Mouse (Mus musculus) CH12.LX (cell line): ENCODE data around the gene Rps6ka2. TPM values are rescaled to one million over a fixed set of nuclear protein-coding genes. Genes with fewer than 3 reads are reported as not detected.

Source experiments
- DNase-seq: peaks from one replicate; pipeline ENCODE4 v3.0.0-alpha.2; 2013; ENCODE audit errors: extremely low read depth
- H3K27ac ChIP-seq: 2 replicates; pipeline ENCODE4 v1.5.1; 2012; ENCODE audit warnings: low read depth, mild to moderate bottlenecking, control low read depth, moderate library complexity; ENCODE audit not compliant: insufficient read depth
- H3K27me3 ChIP-seq: replicated peaks from 2 replicates; pipeline ENCODE3; 2012; ENCODE audit warnings: inconsistent platforms
- H3K36me3 ChIP-seq, 2 experiments: replicated peaks in 1 of 2; 2 replicates each; pipeline versions ENCODE3 to v1.6.1; 2012; ENCODE audit warnings: inconsistent platforms in 1 of 2, low read length in 1 of 2, mild to moderate bottlenecking in 1 of 2, mixed read lengths in 1 of 2, moderate library complexity in 1 of 2; ENCODE audit not compliant: control insufficient read depth in 1 of 2, insufficient read depth in 1 of 2
- H3K4me1 ChIP-seq, 2 experiments: 2 replicates each; pipeline ENCODE4 v1.6.1; 2012; ENCODE audit warnings: inconsistent platforms in 1 of 2, moderate library complexity in 1 of 2; ENCODE audit not compliant: insufficient read depth in 2 of 2, control insufficient read depth in 1 of 2
- H3K4me2 ChIP-seq: 2 replicates; pipeline ENCODE4 v1.6.1; 2012; ENCODE audit warnings: low read depth, mild to moderate bottlenecking, control low read depth; ENCODE audit not compliant: poor library complexity, insufficient read depth, severe bottlenecking
- H3K4me3 ChIP-seq, 3 experiments: fragments of 150-350 bp in 1 of 3; sonication (generic) in 1 of 3; replicated peaks in 1 of 3; 2 replicates each; pipeline versions ENCODE3 to v1.5.1; 2011 to 2012; ENCODE audit warnings: low read depth in 2 of 3, low read length in 2 of 3, mild to moderate bottlenecking in 2 of 3, moderate library complexity in 2 of 3, control low read depth in 1 of 3, improper control_type of control experiment in 1 of 3, inconsistent platforms in 1 of 3, mixed read lengths in 1 of 3; ENCODE audit not compliant: poor library complexity in 1 of 3
- H3K79me2 ChIP-seq: replicated peaks from 2 replicates; pipeline ENCODE4 v1.6.1; 2012; ENCODE audit warnings: mild to moderate bottlenecking, moderate library complexity; ENCODE audit not compliant: control insufficient read depth, poor library complexity, insufficient read depth, severe bottlenecking; ENCODE audit errors: extremely low read depth
- H3K9ac ChIP-seq: 2 replicates; pipeline ENCODE4 v1.6.1; 2012; ENCODE audit warnings: low read depth, mild to moderate bottlenecking, control low read depth, moderate library complexity; ENCODE audit not compliant: insufficient read depth
- H3K9me3 ChIP-seq: replicated peaks from 2 replicates; pipeline ENCODE3; 2012; ENCODE audit warnings: low read length, inconsistent platforms, mixed read lengths
- BHLHE40 ChIP-seq: IDR thresholded peaks from 2 replicates; pipeline ENCODE4 v1.6.1; 2011; ENCODE audit warnings: mild to moderate bottlenecking, low read depth, low read length, improper control_type of control experiment
- CHD2 ChIP-seq: IDR thresholded peaks from 2 replicates; pipeline ENCODE4 v1.6.1; 2011; ENCODE audit warnings: low read length, improper control_type of control experiment
- CTCF ChIP-seq, 2 experiments: IDR thresholded peaks in 1 of 2; conservative IDR thresholded peaks in 1 of 2; 2 replicates each; pipeline ENCODE4 v1.5.1; 2011 to 2012; ENCODE audit warnings: low read depth in 2 of 2, low read length in 2 of 2, improper control_type of control experiment in 1 of 2, inconsistent platforms in 1 of 2, mild to moderate bottlenecking in 1 of 2, moderate library complexity in 1 of 2
- E2F4 ChIP-seq: IDR thresholded peaks from 2 replicates; pipeline ENCODE4 v1.6.1; 2011; ENCODE audit warnings: low read depth, low read length, improper control_type of control experiment; ENCODE audit not compliant: insufficient replicate concordance
- ELF1 ChIP-seq: IDR thresholded peaks from 2 replicates; pipeline ENCODE4 v1.6.1; 2014; ENCODE audit warnings: low read depth, mild to moderate bottlenecking, inconsistent platforms, low read length, improper control_type of control experiment
- HCFC1 ChIP-seq: IDR thresholded peaks from 2 replicates; pipeline ENCODE4 v1.6.1; 2012; ENCODE audit warnings: low read depth, mild to moderate bottlenecking, inconsistent platforms, low read length, improper control_type of control experiment
- IRF4 ChIP-seq: IDR thresholded peaks from 2 replicates; pipeline ENCODE4 v1.6.1; 2014; ENCODE audit warnings: low read depth, mild to moderate bottlenecking, inconsistent platforms, low read length, improper control_type of control experiment
- JUN ChIP-seq: IDR thresholded peaks from 2 replicates; pipeline ENCODE4 v1.6.1; 2011; ENCODE audit warnings: low read depth, mild to moderate bottlenecking, low read length, improper control_type of control experiment, moderate library complexity; ENCODE audit not compliant: insufficient read depth
- JUND ChIP-seq: conservative IDR thresholded peaks from 2 replicates; pipeline ENCODE4 v1.6.1; 2011; ENCODE audit warnings: low read depth, low read length, improper control_type of control experiment
- MAFK ChIP-seq: IDR thresholded peaks from 2 replicates; pipeline ENCODE4 v1.6.1; 2011; ENCODE audit warnings: low read length, improper control_type of control experiment; ENCODE audit not compliant: insufficient replicate concordance
- MAX ChIP-seq: IDR thresholded peaks from 2 replicates; pipeline ENCODE4 v1.6.1; 2011; ENCODE audit warnings: low read length, improper control_type of control experiment
- MAZ ChIP-seq: IDR thresholded peaks from 2 replicates; pipeline ENCODE4 v1.6.1; 2012; ENCODE audit warnings: low read depth, mild to moderate bottlenecking, inconsistent platforms, low read length, improper control_type of control experiment, moderate library complexity
- MYC ChIP-seq: IDR thresholded peaks from 2 replicates; pipeline ENCODE4 v1.6.1; 2011; ENCODE audit warnings: low read depth, mild to moderate bottlenecking, improper control_type of control experiment, low read length
- NELFE ChIP-seq: IDR thresholded peaks from 2 replicates; pipeline ENCODE4 v1.6.1; 2011; ENCODE audit warnings: low read depth, low read length, improper control_type of control experiment
- NRF1 ChIP-seq: IDR thresholded peaks from 2 replicates; pipeline ENCODE4 v1.6.1; 2014; ENCODE audit warnings: low read depth, mild to moderate bottlenecking, inconsistent platforms, low read length, improper control_type of control experiment, moderate library complexity
- POLR2A ChIP-seq: IDR thresholded peaks from 2 replicates; pipeline ENCODE4 v1.6.1; 2011; ENCODE audit warnings: low read depth, mild to moderate bottlenecking, improper control_type of control experiment, low read length
- RCOR1 ChIP-seq: conservative IDR thresholded peaks from 2 replicates; pipeline ENCODE4 v1.6.1; 2012; ENCODE audit warnings: low read depth, mild to moderate bottlenecking, inconsistent platforms, low read length, improper control_type of control experiment
- SIN3A ChIP-seq: IDR thresholded peaks from 2 replicates; pipeline ENCODE4 v1.6.1; 2012; ENCODE audit warnings: low read length, improper control_type of control experiment, inconsistent platforms
- SMC3 ChIP-seq: IDR thresholded peaks from 2 replicates; pipeline ENCODE4 v1.6.1; 2011; ENCODE audit warnings: low read depth, low read length, improper control_type of control experiment
- TCF12 ChIP-seq: IDR thresholded peaks from 2 replicates; pipeline ENCODE4 v1.6.1; 2014; ENCODE audit warnings: low read depth, mild to moderate bottlenecking, inconsistent platforms, low read length, improper control_type of control experiment
- USF2 ChIP-seq: conservative IDR thresholded peaks from 2 replicates; pipeline ENCODE4 v1.6.1; 2011; ENCODE audit warnings: low read depth, low read length, improper control_type of control experiment
- ZC3H11A ChIP-seq: IDR thresholded peaks from 2 replicates; pipeline ENCODE4 v1.6.1; 2012; ENCODE audit warnings: low read depth, mild to moderate bottlenecking, inconsistent platforms, low read length, improper control_type of control experiment
- ZNF384 ChIP-seq: IDR thresholded peaks from 2 replicates; pipeline ENCODE4 v1.6.1; 2012; ENCODE audit warnings: low read depth, low read length, improper control_type of control experiment, inconsistent platforms
- dilution Hi-C: fragments of 300-500 bp; cut with MboI; formaldehyde crosslinking; loops from 2 replicates; pipeline ENCODE4 v1.14.3; 2020; ENCODE audit warnings: low sequenced_read_pairs; ENCODE audit not compliant: extremely low pct_unique_long_range_greater_than_20kb, extremely low pct_ligation_motif_present
- in situ Hi-C: fragments of 300-500 bp; cut with MboI; formaldehyde crosslinking; loops from 3 replicates; pipeline ENCODE4 v1.14.3; 2019; ENCODE audit warnings: low sequenced_read_pairs, low pct_ligation_motif_present, low pct_unique_long_range_greater_than_20kb, mixed read lengths
- polyA plus RNA-seq: library from polyadenylated mRNA; unstranded; fragments of >175 nt; gene quantifications from 2 replicates; pipeline ENCODE4 v1.2.1, GENCODE M21; 2012; ENCODE audit warnings: low read depth; ENCODE audit not compliant: insufficient read length
- total RNA-seq, 2 experiments: library from RNA; depleted of rRNA; stranded (reverse); fragments of 300-350 nt in 1 of 2; fragments of >200 nt in 1 of 2; gene quantifications; 2 replicates each; pipeline ENCODE4 v1.2.3; 2012 to 2014

Gene Rps6ka2
- total and polyA plus RNA-seq, 3 experiments = 0.64 to 1.4 (median 0.91) TPM

DNA sequence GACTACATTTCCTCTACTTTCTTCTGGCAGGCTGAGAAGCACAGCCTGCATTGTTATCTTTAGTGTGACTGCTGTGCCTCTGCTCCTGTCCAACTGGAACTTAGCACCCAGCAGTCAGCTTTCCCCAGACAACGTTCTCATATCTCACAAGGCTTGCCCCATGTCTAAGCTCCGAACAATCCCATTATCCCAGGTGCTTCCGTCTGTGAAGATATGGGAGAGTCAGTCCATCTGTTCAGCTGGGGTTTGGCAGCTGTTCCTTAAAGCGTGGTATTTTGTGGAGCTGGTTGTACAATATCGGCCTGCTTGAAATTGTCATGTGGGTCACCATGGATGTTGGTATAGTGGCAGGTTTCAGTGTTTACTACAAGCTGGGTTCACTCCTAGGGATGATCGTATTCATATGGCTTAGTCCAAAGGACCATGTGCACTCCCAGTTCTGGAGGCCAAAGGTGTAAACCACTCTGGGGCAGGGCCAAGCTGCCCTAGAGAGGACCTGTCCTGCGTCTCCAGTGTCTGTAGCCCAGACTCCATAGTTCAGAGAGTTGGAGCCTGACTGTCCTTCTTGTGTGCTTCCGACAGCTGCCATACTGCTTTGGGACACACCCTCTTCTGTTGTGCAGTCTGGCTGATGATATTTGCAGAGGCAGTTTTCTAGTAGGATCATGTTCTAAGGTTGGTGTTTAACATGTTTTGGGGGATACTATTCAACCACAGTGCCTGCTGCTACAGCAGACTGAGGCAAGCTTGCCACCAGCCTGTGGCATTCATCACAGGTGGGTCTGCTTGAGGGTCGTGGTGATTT is 27.4 kb downstream of the Rps6ka2 start:
- Histone ChIP-seq H3K36me3 (no peaks in the 10 kb centered on the region), H3K27ac (no peak overlapping the region), H3K9ac (no peak overlapping the region), H3K4me3 (no peak overlapping the region), H3K4me2 (no peak overlapping the region), H3K27me3 (no peaks in the 10 kb centered on the region), H3K4me1 (peaks cover 0 to 5% of the 10 kb centered on the region in 2 experiments; a peak in 1 of 4 replicates), H3K9me3 (no peaks in the 10 kb centered on the region), H3K79me2 (no peaks in the 10 kb centered on the region)
- dilution Hi-C loops (no loop called here), in situ Hi-C loops (no loop called here)
- no peak for DNase-seq
- no peak for TF ChIP-seq IRF4
- TF ChIP-seq SIN3A = no peak
- TF ChIP-seq ELF1 = no peak
- no peak for TF ChIP-seq HCFC1
- no peak for TF ChIP-seq RCOR1
- TF ChIP-seq MYC = no peak
- no peak for TF ChIP-seq E2F4
- no peak for TF ChIP-seq NELFE
- TF ChIP-seq NRF1 = no peak

DNA sequence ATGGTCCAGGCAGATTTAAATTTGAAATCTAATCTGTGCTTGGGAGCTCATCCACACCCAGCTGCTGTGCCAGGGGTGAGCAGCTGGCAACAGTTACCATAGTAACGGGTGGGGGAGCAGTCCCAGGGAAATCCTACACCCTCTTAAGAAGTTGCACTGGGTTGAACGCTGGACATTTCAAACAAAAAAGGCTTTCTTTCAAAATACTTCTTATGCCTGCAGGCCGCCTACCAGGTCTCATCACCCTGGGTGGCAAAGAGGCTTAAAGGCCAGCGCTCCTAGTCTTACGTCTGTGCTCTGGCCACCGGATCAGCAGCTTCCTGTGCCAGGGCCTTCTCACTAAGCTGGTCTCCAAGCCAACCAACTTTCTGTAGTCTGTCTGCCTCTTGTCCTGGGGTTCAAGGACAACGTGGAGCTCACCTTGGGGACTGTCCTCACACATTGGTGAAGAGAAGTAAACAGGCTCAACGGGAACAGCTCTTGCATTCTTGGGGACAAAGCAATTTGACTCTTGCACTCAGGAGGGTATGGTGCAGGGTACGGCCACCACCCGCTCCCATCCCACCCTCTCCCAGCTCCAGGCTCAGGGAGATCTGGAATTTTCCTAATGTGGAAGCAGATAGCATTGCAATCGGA is 35.0 kb downstream of the Rps6ka2 start:
- H3K9ac ChIP-seq = no peak overlapping the region
- no peak overlapping the region for H3K4me2 ChIP-seq
- no peaks in the 10 kb centered on the region for H3K79me2 ChIP-seq
- peaks cover 0 to 2% of the 10 kb centered on the region in 2 experiments; a peak in 1 of 4 replicates for H3K4me1 ChIP-seq
- no peak for DNase-seq
- dilution Hi-C loops (no loop called here), in situ Hi-C loops (no loop called here)
- no peaks in the 10 kb centered on the region for H3K9me3 ChIP-seq
- H3K27ac ChIP-seq = no peak overlapping the region
- TF ChIP-seq SMC3 (no peak), E2F4 (no peak), IRF4 (no peak), JUN (no peak), TCF12 (no peak), HCFC1 (no peak), CTCF (conservative IDR thresholded peaks at IDR 0.05 in 1 of 2, IDR thresholded peaks at IDR 0.05 in 1 of 2; ENCODE audit: low read depth in 2 of 2, low read length in 2 of 2) (no peak), POLR2A (no peak), JUND (no peak), MAZ (no peak), SIN3A (no peak), MAX (no peak), BHLHE40 (no peak), MAFK (no peak), USF2 (no peak), ZNF384 (no peak), ZC3H11A (no peak), RCOR1 (no peak), CHD2 (no peak)
- no peaks in the 10 kb centered on the region for H3K27me3 ChIP-seq
- H3K36me3 ChIP-seq = no peaks in the 10 kb centered on the region
- no peak overlapping the region for H3K4me3 ChIP-seq
